Mouse (Mus musculus): ENCODE results near the gene Dohh. TPM values are rescaled to one million over a fixed set of nuclear protein-coding genes. Genes with fewer than 3 reads are reported as not detected.

The Dohh gene
- polyA plus RNA-seq, 1 experiment: 64.0 TPM

DNA sequence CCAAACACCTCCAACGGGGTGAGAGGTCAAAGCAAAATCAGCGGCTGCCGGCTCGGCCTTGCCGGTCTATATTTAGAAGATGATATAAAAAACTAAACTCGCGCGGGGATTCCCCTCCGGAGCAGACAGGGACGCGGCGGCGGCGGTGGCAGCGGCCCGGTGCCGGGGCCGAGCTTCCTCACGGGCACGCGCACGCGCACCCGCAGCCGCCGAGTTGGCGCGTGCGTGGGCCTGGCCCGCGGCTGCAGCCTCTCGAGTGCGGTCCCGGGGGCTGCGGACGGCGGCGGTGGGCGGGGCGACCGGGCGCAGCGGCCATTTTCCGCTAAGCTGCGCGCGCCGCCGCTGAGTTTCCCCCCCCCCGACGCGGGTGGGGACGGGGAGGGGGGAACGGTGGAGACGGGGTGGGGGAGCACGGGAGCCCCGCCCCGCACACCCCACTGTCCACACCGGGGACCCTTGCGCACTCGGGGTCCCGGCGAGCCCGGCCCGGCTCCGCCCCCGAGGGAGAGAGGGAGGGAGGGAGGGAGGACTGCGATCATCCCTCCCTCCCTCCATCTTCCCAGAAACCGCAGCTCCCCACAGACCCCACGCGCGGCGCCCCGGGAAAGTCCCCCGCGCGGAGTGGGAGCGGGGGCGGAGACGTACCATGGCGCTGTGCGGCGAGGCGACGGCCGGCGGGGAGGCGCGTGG lies 46.1 kb downstream of the Dohh start:
- DNase-seq (ENCODE audit: low read depth): peak; percentile 91
- TF ChIP-seq POLR2A (IDR thresholded peaks at IDR 0.05; ENCODE audit: borderline replicate concordance, extremely low read depth, insufficient read depth, insufficient read length, poor library complexity, severe bottlenecking): peak; percentile 34; the same call in 1 of the 2 replicates
- TF ChIP-seq CTCF (IDR thresholded peaks at IDR 0.05; ENCODE audit: borderline replicate concordance, extremely low read depth, insufficient read depth, insufficient read length): no peak

DNA sequence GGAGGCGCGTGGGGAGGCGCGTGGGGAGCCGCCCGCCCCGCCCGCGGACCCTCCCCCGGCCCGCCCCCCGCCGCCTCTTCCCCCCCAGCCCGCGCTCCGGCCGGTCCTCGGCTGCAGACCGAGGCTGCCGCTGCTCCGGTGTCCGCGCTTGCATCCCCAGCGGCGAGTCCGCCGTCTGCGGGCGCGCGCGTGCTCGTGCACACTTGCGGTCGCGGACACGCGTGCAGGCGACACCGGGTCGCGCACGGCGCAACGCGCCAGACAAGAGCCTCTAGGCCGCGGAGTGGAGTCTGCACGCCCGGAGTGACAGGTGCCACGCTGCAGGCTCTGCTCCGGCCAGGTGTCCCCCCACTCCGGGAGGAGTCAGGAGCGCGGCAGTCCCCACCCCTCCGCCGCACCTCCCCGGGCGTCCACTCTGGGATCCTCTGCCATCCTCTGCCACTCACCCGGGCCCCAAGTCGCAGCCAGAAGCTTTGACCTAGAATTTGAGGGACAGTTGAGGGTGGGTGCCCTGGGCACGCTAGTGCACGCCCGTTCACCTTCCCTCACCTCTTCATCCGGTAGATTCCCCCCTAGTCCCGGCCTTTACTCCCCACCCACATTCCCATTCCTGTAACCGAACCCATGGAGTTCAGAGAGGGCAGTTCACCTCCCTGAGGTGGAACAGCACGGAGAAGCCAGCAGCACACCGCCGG lies 46.8 kb downstream of the Dohh start:
- DNase-seq (ENCODE audit: low read depth): peak; percentile 76
- TF ChIP-seq CTCF (IDR thresholded peaks at IDR 0.05; ENCODE audit: borderline replicate concordance, extremely low read depth, insufficient read depth, insufficient read length) (no peak), POLR2A (IDR thresholded peaks at IDR 0.05; ENCODE audit: borderline replicate concordance, extremely low read depth, insufficient read depth, insufficient read length, poor library complexity, severe bottlenecking) (peak; percentile 63)

DNA sequence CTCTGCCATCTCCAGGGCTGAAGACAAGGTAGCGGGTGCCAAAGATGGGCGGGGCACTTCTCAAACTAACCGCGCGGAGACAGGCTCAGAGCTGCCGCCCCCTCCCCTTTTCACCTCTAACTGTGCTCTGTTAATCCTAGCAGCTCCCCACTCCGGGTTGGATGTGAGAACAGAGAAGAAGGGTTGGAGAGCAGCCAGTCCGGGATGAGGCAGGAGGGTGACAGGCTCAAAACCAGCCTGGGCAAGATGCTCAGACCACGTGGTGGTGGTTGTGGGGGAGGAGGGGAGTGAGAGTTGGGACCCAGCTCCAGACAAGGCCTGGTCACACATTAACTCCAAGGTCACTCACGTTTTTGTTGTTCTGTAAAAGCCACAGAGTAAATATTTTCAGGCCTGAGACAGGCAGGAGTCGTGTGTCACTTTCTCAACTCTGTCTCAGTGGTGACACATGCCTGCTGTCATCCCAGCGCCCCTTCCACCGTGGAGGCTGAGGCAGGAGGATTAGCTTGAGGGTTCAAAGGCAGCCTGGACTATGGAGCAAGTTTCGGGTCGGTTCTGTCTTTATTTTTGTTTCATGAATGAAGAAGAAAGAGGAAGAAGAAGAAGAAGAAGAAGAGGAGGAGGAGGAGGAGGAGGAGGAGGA lies 47.4 kb downstream of the Dohh start:
- TF ChIP-seq POLR2A (IDR thresholded peaks at IDR 0.05; ENCODE audit: borderline replicate concordance, extremely low read depth, insufficient read depth, insufficient read length, poor library complexity, severe bottlenecking): no peak
- no peak for TF ChIP-seq CTCF (IDR thresholded peaks at IDR 0.05; ENCODE audit: borderline replicate concordance, extremely low read depth, insufficient read depth, insufficient read length)
- DNase-seq (ENCODE audit: low read depth): peak; percentile 93

- DNase-seq (ENCODE audit: low read depth): no peak
- no peak for TF ChIP-seq POLR2A (IDR thresholded peaks at IDR 0.05; ENCODE audit: borderline replicate concordance, extremely low read depth, insufficient read depth, insufficient read length, poor library complexity, severe bottlenecking)
- TF ChIP-seq CTCF (IDR thresholded peaks at IDR 0.05; ENCODE audit: borderline replicate concordance, extremely low read depth, insufficient read depth, insufficient read length): no peak
These were observed 48.1 kb downstream of the Dohh start for GRCm38 (mm10) chr10:81432169-81432867.

DNA sequence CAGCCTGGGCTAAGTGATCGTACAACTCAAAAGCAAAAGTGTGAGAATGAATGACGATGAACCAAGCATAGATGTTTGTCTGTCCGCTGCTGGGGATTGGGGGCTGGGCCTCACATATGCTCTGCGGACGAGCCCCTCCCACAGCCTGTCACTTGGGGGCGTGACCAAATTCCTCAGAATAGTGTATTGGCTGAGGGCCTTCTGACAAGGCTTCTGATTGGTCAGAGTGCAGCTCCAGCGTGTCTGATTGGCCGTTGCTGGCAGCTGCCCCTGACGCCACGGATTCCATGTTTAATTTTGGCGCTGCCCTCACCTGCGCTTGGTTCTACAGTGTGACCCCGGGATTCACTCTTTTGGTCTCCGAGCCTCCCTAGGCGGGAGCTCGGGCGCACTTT lies 48.6 kb downstream of the Dohh start:
- peak; percentile 98 for DNase-seq (ENCODE audit: low read depth)
- no peak for TF ChIP-seq POLR2A (IDR thresholded peaks at IDR 0.05; ENCODE audit: borderline replicate concordance, extremely low read depth, insufficient read depth, insufficient read length, poor library complexity, severe bottlenecking)
- TF ChIP-seq CTCF (IDR thresholded peaks at IDR 0.05; ENCODE audit: borderline replicate concordance, extremely low read depth, insufficient read depth, insufficient read length): no peak

GRCm38 (mm10) chr10:81433541-81434289 lies 49.5 kb downstream of the Dohh start:
- DNase-seq (ENCODE audit: low read depth): no peak
- TF ChIP-seq POLR2A (IDR thresholded peaks at IDR 0.05; ENCODE audit: borderline replicate concordance, extremely low read depth, insufficient read depth, insufficient read length, poor library complexity, severe bottlenecking) (no peak), CTCF (IDR thresholded peaks at IDR 0.05; ENCODE audit: borderline replicate concordance, extremely low read depth, insufficient read depth, insufficient read length) (no peak)

DNA sequence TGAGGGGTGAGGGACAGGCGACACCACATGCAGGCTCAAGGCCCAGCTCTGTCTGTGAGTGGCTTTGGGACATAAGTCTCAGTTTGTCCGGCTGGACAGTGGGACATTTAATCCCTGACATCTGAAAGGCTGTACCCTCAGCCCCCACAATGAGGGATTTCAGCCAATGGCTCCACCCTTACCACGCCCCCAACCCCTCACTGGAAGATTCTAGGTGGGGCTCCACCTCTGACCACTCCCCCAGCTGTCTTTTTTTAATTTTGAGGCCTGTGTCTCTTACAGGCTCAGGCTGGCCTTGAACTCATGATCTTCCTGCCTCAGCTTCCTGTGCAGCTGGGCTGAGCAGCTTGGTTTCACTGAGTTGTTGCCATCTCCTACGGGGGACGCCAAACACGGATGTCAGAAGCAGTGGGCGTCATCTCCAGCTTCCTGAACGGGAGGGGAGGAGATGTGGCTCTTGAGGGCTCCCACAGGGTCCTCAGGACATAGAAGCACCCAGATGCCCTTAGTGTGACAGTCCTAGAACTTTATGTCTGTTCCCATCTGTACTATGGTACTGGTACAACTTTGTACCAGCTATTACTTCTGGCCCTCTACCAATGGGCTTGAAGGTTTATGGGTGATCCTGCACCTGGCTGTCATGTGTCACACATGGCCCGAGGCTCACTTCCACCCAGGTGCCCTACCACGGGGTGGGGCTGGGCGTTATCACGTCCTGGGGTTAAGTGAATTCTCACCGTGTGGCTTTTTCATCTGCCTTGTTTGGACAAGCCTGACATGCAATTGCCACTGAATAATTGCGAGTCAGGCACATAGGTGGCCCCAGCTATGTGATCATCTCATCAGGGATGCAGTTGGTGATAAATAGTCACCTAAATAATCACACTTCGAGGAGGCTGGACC lies 50.4 kb downstream of the Dohh start:
- no peak for DNase-seq (ENCODE audit: low read depth)
- TF ChIP-seq CTCF (IDR thresholded peaks at IDR 0.05; ENCODE audit: borderline replicate concordance, extremely low read depth, insufficient read depth, insufficient read length): no peak

- TF ChIP-seq CTCF (IDR thresholded peaks at IDR 0.05; ENCODE audit: borderline replicate concordance, extremely low read depth, insufficient read depth, insufficient read length): no peak
- peak; percentile 94 for DNase-seq (ENCODE audit: low read depth)
These were observed 51.2 kb downstream of the Dohh start for GRCm38 (mm10) chr10:81435436-81435835.

Other genes with a start within 250 kb of the Dohh start
- 9.2 and 12.7 TPM in 2 replicates for gene Zbtb7a, start 249.2 kb upstream of the Dohh start, polyA plus RNA-seq (2012; rRNA removed)
- gene Pias4, start 216.5 kb upstream of the Dohh start, polyA plus RNA-seq (2012; rRNA removed): 38.4 and 47.8 TPM in 2 replicates
- gene Eef2, start 207.8 kb upstream of the Dohh start, polyA plus RNA-seq (2012; rRNA removed): 1,504 and 1,952 TPM in 2 replicates
- gene Dapk3, start 201.4 kb upstream of the Dohh start, polyA plus RNA-seq (2012; rRNA removed): 82.3 and 88.4 TPM in 2 replicates
- gene 4930442H23Rik, start 200.6 kb upstream of the Dohh start, polyA plus RNA-seq (2012; rRNA removed): not detected in 2 replicates
- gene Nmrk2, start 182.4 kb upstream of the Dohh start, polyA plus RNA-seq (2012; rRNA removed): 0.18 and 0.21 TPM in 2 replicates
- 134 and 169 TPM in 2 replicates for gene Atcay, start 153.6 kb upstream of the Dohh start, polyA plus RNA-seq (2012; rRNA removed)
- 59.8 and 63.6 TPM in 2 replicates for gene Zfr2, start 151.3 kb upstream of the Dohh start, polyA plus RNA-seq (2012; rRNA removed)
- 30.6 and 31.9 TPM in 2 replicates for gene Matk, start 131.5 kb upstream of the Dohh start, polyA plus RNA-seq (2012; rRNA removed)
- 67.0 and 72.1 TPM in 2 replicates for gene Mrpl54, start 117.5 kb upstream of the Dohh start, polyA plus RNA-seq (2012; rRNA removed)
- 45.2 and 47.0 TPM in 2 replicates for gene Apba3, start 117.5 kb upstream of the Dohh start, polyA plus RNA-seq (2012; rRNA removed)
- 4.6 and 4.9 TPM in 2 replicates for gene Tjp3, start 92.8 kb upstream of the Dohh start, polyA plus RNA-seq (2012; rRNA removed)
- gene Pip5k1c, start 91.5 kb upstream of the Dohh start, polyA plus RNA-seq (2012; rRNA removed): 267 and 268 TPM in 2 replicates
- 41.4 and 44.3 TPM in 2 replicates for gene Cactin, start 63.3 kb upstream of the Dohh start, polyA plus RNA-seq (2012; rRNA removed)
- 5.0 and 5.3 TPM in 2 replicates for gene Tbxa2r, start 55.7 kb upstream of the Dohh start, polyA plus RNA-seq (2012; rRNA removed)
- 0.05 and 0.16 TPM in 2 replicates for gene Gipc3, start 41.2 kb upstream of the Dohh start, polyA plus RNA-seq (2012; rRNA removed)
- 49.5 and 63.8 TPM in 2 replicates for gene Hmg20b, start 33.9 kb upstream of the Dohh start, polyA plus RNA-seq (2012; rRNA removed)
- gene Mfsd12, start 26.9 kb upstream of the Dohh start, polyA plus RNA-seq (2012; rRNA removed): 13.1 and 15.6 TPM in 2 replicates
- 0.19 and 0.25 TPM in 2 replicates for gene 4930404N11Rik, start 18.6 kb upstream of the Dohh start, polyA plus RNA-seq (2012; rRNA removed)
- gene Fzr1, start 5.9 kb upstream of the Dohh start, polyA plus RNA-seq (2012; rRNA removed): 154 and 184 TPM in 2 replicates
- 6.8 and 9.6 TPM in 2 replicates for gene Gm48551, start within 50 bp of the Dohh start, polyA plus RNA-seq (2012; rRNA removed)
- 8.7 and 9.4 TPM in 2 replicates for gene Gm48552, start 4.6 kb downstream of the Dohh start, polyA plus RNA-seq (2012; rRNA removed)
- 3.0 and 4.2 TPM in 2 replicates for gene Smim24, start 8.6 kb downstream of the Dohh start, polyA plus RNA-seq (2012; rRNA removed)
- gene Nfic, start 71.2 kb downstream of the Dohh start, polyA plus RNA-seq (2012; rRNA removed): 9.2 and 16.7 TPM in 2 replicates
- gene Celf5, start 98.3 kb downstream of the Dohh start, polyA plus RNA-seq (2012; rRNA removed): 396 and 427 TPM in 2 replicates
- gene Ncln, start 112.0 kb downstream of the Dohh start, polyA plus RNA-seq (2012; rRNA removed): 152 and 206 TPM in 2 replicates
- gene S1pr4, start 115.7 kb downstream of the Dohh start, polyA plus RNA-seq (2012; rRNA removed): 0.54 and 0.59 TPM in 2 replicates
- gene Gna15, start 139.8 kb downstream of the Dohh start, polyA plus RNA-seq (2012; rRNA removed): 0.95 and 1.1 TPM in 2 replicates
- gene Gna11, start 160.8 kb downstream of the Dohh start, polyA plus RNA-seq (2012; rRNA removed): 110 and 115 TPM in 2 replicates
- 568 and 696 TPM in 2 replicates for gene Aes, start 175.1 kb downstream of the Dohh start, polyA plus RNA-seq (2012; rRNA removed)
- 82.1 and 123 TPM in 2 replicates for gene Tle2, start 190.1 kb downstream of the Dohh start, polyA plus RNA-seq (2012; rRNA removed)
- 5.3 and 8.2 TPM in 2 replicates for gene Tle6, start 216.6 kb downstream of the Dohh start, polyA plus RNA-seq (2012; rRNA removed)
- gene BC025920, start 221.8 kb downstream of the Dohh start, polyA plus RNA-seq (2012; rRNA removed): 5.5 and 6.7 TPM in 2 replicates
- gene Sirt6, start 243.4 kb downstream of the Dohh start, polyA plus RNA-seq (2012; rRNA removed): 75.9 and 83.4 TPM in 2 replicates
- gene Ankrd24, start 244.1 kb downstream of the Dohh start, polyA plus RNA-seq (2012; rRNA removed): 74.1 and 85.9 TPM in 2 replicates